Mouse (Mus musculus) gastrocnemius, postnatal 14 days (tissue): ENCODE results near the gene Apoc1. TPM values are rescaled to one million over a fixed set of nuclear protein-coding genes. Genes with fewer than 3 reads are reported as not detected.

Experiments
- DNase-seq: peaks from one replicate; pipeline ENCODE4 v3.0.0; 2021; ENCODE audit warnings: mixed read lengths
- intact Hi-C: fragments of 180-260 bp; cut with DNase I; formaldehyde crosslinking; loops from one replicate; pipeline ENCODE4 v1.15.1; 2025; ENCODE audit warnings: low total_unique reads
- total RNA-seq, 2 experiments: library from RNA; stranded (reverse); gene quantifications; 2 replicates each; pipeline ENCODE4 v1.2.3; 2021

Apoc1 gene
- total RNA-seq, 2 experiments from 2014 or later = 1.3 TPM; not detected in 1

DNA sequence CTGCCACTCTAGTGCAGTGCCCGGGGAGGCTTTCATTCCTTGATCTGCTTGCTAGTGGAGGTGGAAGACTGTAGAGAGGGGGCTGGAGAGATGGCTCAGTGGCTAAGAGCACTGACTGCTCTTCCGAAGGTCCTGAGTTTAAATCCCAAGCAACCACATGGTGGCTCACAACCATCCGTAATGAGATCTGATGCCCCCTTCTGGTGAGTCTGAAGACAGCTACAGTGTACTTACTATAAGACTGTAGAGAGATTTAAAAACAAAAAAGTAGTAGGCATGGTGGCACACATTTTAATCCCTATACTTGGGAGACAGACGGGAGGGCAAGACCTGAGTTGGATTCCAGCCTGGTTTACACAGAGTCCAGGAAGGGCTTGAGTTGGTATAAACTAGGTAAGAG is 20.0 kb upstream of the Apoc1 start:
- DNase-seq = no peak
- intact Hi-C loops = no loop called here

GRCm38 (mm10) chr7:19710650-19711049 is 18.2 kb upstream of the Apoc1 start:
- DNase-seq = no peak
- intact Hi-C loops = no loop called here

- intact Hi-C loops = no loop called here
- DNase-seq = no peak
Observed at GRCm38 (mm10) chr7:19705271-19705670, 12.8 kb upstream of the Apoc1 start.

GRCm38 (mm10) chr7:19704475-19704874 is 12.0 kb upstream of the Apoc1 start:
- intact Hi-C loops = no loop called here

DNA sequence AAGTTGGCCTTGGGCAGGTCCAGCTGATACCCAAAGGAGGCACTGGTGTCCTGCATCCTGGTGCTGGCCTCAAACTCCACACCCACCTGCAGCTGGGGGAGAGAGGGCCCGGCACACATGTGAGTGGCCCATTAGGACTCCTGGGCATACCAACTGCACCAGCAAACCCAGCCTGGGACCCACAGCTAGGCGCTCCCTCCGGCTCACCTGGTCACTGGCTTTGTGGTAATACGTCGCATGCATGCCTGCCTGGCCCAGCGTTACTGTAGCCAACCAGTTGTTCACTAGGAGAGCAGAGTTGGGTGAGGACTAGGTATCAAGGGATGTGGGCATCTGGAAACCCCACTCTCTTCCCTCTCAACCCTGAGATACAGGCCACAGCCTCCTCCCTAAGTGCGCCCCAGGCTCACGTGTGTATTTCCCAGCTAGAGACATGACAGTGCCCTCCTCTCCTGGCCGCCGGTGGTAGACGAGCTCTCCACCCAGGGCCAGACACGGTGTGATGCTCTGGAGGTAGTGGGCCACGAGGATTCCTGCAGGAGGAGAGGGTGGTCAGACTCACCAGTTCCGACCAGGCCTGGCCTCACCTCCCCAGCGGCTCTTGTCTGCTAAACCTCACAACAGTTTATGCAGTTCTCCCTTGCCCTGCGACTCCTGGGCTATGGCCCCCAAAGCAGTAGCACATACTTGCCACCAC is 10.5 kb upstream of the Apoc1 start:
- intact Hi-C loops = loop anchor here (2.0 kb wide), 1 partner anchor 34 kb away; no protein-coding TSS in a partner anchor

More at GRCm38 (mm10) chr7:19704475-19704874, 12.0 kb upstream of the Apoc1 start:
- no peak for DNase-seq

DNA sequence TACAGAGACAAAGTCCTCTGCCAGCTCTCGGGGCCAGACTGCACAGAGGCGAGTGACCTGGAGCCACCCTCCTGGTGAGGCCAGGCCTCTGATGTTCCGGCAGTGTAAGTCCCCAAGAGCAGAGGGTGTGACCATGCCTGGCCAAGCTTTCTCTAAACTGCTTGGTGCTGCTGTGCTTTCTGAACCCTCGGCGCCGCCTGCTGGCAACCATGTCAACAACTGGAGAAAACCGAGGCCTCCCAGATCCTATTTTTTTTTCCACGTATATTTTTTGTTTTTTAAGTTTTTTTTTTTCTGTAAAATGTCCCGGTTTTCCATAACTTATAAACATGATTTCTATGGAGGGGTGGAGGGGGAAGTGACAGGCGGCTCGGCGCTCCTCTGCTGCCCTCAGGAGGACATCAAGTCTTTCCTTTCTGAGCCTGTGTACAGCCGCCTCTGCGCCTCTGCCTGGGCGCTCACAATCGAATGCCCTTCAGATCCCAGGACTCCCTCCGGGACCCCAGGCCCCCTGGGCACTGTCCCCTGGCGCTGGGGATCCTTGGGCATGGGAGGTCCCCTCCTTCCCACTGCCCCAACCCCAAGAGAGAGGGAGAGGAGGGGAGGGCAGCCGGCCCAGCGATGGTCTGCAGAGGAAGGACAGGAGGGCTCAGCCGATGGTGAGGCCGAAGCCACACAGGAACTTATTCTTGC is 8.8 kb upstream of the Apoc1 start:
- peak; percentile 79 for DNase-seq
- intact Hi-C loops = no loop called here

More for the DNA sequence above, 10.5 kb upstream of the Apoc1 start:
- DNase-seq = no peak

GRCm38 (mm10) chr7:19700299-19701068 is 8.0 kb upstream of the Apoc1 start:
- DNase-seq = no peak
- intact Hi-C loops = no loop called here

- intact Hi-C loops = no loop called here
- DNase-seq = no peak
Observed at GRCm38 (mm10) chr7:19699827-19700148, 7.3 kb upstream of the Apoc1 start.

DNA sequence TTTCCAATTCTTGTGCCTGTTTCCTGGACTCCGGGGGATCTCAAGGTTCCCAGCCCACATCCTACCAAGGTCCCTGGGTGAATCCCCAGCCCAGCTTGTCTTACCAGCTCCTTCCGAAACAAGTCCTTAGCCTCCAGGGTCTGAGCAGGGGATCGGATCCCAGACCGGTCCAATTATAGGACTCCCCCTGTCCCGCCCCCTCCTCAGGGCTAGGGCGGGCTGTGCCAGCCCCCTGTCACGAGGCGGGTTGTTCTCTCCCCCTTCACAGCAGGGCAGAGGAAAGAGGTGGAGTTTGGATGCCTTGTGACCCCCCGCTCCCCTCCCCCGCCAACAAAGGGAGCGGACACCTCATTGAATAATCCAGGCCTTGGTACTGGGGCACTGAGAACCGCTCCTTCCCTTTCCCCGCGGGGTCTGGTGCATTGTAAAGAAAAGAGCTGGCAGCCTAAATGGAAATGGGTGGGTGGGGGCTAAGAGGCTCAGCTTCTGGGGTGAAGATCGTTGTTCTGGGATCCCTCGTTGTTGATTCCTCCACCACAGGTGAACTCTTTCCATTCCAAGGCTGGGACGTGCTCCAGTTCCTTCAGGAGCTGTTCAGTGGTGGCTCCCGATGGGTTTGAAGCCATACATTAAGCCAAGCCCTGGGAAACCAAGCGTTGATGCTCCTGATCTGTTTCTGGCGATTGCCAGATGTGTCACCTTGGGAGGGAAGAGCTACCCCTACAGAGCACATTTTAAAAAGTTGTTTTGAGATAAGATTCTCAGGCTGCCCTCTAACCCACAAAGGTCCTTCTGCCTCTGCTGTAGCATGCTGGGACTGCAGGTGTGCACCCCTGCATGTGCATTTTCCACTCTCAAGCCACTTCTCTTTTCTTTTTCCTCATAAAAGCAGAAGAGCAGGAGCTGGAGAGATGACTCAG is 6.7 kb upstream of the Apoc1 start, which contains the start of gene Apoe:
TSS of gene Apoe (minus strand) at position 282 of the 920 bp plus-strand sequence.
- intact Hi-C loops = no loop called here
- peak; percentile 42 for DNase-seq

DNA sequence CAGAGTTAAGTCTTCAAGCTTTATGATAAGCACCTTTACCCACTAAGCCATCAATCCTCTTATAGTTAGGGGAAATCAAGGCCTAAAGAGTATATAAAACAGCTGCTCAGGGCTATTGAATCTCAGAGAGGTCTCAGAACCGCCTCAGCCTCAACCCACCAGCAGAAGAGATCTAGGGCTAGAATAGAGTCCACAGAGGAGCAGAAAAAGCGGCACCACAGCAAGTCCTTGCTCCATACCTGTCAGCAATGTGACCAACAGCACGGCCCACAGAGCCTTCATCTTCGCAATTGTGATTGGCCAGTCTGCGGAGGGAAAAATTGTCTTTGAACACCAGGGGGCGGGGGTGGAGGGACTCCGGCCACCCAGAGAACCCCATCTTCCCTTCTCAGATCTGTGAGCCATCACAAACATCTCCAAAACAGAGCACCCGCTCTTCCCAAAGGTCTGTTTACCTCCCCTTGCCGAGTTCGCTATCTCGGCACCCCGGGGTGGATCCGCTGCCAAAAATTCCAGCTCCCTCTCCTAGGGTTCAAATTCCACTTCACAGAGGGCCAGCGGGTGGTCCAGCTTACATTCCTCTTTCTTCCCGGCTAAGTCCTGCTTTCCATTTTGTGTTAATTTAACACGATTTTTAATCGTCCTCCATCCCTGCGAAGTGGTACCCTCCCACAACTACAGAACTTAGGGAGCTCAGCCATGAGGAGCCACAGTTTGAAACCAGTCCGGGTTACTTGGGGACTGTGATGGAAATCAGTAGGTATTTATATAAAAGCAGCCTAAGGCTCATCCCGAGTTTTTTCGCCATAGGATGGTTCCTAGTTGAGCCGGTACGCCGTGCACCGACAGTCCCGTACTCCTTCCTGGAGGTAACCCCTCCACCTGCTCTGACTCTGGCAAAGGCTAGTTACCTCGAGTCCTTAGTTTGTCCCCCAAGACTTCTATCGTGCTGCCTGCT is 5.8 kb upstream of the Apoc1 start:
- intact Hi-C loops = no loop called here
- no peak for DNase-seq

DNA sequence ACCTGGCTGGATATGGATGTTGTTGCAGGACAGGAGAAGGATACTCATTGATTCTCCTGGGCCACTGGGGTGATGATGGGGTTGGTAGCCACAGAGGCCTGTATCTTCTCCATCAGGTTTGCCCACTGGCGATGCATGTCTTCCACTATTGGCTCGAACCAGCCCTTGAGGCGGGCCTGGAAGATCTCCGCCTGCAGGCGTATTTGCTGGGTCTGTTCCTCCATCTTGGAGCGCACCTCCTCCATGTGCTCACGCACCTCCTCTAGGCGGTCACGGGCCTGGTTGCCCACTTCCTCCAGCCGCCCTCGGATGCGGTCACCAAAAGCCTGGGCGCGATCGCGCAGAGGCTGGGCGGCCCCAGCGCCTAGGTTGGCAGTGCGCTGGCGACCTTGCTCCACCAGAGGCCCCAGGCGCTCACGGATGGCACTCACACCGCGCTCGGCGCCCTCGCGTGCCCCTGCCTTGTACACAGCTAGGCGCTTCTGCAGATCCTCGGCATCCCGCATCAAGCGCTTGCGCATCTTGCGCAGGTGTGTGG is 3.9 kb upstream of the Apoc1 start:
- DNase-seq = no peak
- intact Hi-C loops = no loop called here

DNA sequence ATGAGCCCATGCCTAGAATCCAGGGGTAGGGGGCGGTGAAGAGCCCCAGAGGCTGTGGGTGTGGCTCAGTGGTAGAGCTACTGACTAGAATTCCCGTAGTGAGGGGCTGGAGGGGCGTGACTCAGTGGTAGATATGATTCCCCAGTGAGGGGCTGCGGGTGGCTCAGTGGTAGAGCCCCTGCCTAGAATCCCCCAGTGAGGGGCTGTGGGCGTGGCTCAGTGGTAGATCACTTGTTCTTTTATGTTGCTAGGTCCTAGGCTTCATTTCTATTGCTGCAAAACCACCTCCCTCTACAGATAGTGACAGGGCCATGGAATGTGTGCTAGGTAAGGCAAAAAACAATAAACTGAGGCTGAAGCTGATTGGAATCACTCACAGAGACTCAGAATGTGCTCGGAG is 3.4 kb upstream of the Apoc1 start:
- DNase-seq = no peak
- intact Hi-C loops = no loop called here

DNA sequence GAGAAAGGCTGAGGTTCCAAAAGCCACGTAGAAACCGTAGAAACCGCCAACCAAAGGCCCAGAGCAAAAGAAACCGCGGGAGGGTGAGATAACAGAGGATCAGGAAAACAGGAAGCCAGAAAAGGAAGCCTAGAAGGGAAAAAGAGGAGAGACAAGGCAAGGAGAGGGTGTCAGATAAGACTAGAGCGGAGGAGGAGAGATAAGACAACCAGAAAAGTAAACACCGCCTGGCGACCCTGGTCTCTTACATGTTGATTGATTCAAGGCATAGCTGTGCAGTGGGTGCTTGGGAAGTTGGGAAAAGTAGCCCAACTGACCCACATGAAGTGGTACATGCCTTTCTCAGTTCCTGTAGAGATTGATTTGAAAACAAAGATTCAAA is 2.7 kb upstream of the Apoc1 start:
- no peak for DNase-seq
- intact Hi-C loops = no loop called here

- DNase-seq = no peak
- intact Hi-C loops = no loop called here
Observed at GRCm38 (mm10) chr7:19694336-19695212, 2.1 kb upstream of the Apoc1 start.

DNA sequence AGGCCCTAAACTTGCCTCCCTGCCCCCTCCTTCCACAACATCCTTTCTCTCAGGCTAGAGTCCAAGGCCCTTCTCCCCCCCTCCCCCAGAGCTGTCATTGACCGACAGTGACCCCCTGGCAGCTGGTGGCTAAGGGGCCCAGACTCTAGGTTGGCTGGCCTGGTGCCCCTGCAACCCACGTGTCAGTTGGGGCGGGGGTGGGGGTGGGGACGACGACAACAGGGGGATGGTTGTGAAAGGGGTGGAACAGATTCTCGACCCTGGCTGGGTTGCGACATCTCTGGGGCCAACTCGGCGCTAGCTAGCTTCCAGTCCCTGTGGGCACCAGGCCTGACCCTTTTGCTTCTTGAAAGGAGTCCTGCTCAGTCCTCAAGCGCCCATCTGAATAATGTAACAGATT is 961 bp upstream of the Apoc1 start:
- intact Hi-C loops = no loop called here
- DNase-seq = peak; percentile 66

DNA sequence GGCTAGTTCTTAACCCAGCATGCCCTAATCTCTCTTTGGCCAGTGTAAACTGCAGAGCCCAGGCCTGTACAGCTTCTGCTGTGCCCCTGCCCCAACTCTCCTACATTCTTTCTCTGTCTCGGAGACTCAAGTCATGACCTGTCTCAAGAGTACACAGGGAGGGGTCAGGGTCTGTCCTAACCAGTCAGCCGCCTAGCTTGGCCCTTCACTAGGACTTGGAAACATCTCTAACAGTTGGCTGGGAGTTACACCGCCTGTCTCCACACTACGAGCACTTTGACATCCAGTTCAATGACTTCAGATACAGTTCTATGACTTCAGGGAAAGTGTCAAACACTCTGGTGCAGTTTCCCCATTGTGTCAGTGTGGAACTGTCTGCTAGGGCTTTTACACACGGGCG is 1.0 kb downstream of the Apoc1 start:
- no peak for DNase-seq
- intact Hi-C loops = no loop called here

GRCm38 (mm10) chr7:19690845-19691244 is 1.6 kb downstream of the Apoc1 start:
- intact Hi-C loops = no loop called here
- no peak for DNase-seq
